Mouse (Mus musculus): ENCODE results near the gene Elovl6. TPM values are rescaled to one million over a fixed set of nuclear protein-coding genes. Genes with fewer than 3 reads are reported as not detected.

The Elovl6 gene
- total RNA-seq, 2 experiments from 2014 or later = 36.3 to 48.3 TPM

Small RNAs within 50 kb of the gene (microRNA-seq; reads per million reads assigned to microRNA genes)
- gene Gm24515 = not detected

Other genes with a start within 250 kb of the Elovl6 start
- 10 to 100 TPM in 1 of 2 experiments, 1 to 10 TPM in 1; 9.1 to 11.1 TPM for gene Enpep, start 199.6 kb upstream of the Elovl6 start, total RNA-seq (2021)
- 1 to 10 TPM in 1 of 2 experiments, under 1 TPM in 1; 0.69 to 3.2 TPM for gene Egf, start 223.0 kb downstream of the Elovl6 start, total RNA-seq (2021)

All from adrenal gland, postnatal 10 days (tissue).